Mouse (Mus musculus) left cerebral cortex, adult 6 months (tissue): Measurements from ENCODE around the gene Kcnh1. TPM values are rescaled to one million over a fixed set of nuclear protein-coding genes. Genes with fewer than 3 reads are reported as not detected.

Experiments used
- long read RNA-seq, 2 experiments: library from polyadenylated mRNA; unstranded; transcript quantifications; one replicate each; pipeline ENCODE4 v2.0.0; 2019 to 2020
- polyA plus RNA-seq: library from polyadenylated mRNA; unstranded; fragments of <200 nt; fragmentation: Nextera tagmentation; gene quantifications from 2 replicates; pipeline ENCODE4 v1.2.3, GENCODE M21; 2021

The Kcnh1 gene
- polyA plus RNA-seq: 10.2 and 13.0 TPM in 2 replicates
- long read RNA-seq, experiment 1, full-length matches to known transcripts: 33 of 89 reads
- long read RNA-seq, experiment 1, partial matches to known transcripts: 26 of 89 reads
- long read RNA-seq, experiment 1, other reads (novel, unspliced or antisense): 30 of 89 reads
- long read RNA-seq, experiment 2, full-length matches to known transcripts: 5 of 48 reads
- long read RNA-seq, experiment 2, partial matches to known transcripts: 9 of 48 reads
- long read RNA-seq, experiment 2, other reads (novel, unspliced or antisense): 34 of 48 reads

DNA sequence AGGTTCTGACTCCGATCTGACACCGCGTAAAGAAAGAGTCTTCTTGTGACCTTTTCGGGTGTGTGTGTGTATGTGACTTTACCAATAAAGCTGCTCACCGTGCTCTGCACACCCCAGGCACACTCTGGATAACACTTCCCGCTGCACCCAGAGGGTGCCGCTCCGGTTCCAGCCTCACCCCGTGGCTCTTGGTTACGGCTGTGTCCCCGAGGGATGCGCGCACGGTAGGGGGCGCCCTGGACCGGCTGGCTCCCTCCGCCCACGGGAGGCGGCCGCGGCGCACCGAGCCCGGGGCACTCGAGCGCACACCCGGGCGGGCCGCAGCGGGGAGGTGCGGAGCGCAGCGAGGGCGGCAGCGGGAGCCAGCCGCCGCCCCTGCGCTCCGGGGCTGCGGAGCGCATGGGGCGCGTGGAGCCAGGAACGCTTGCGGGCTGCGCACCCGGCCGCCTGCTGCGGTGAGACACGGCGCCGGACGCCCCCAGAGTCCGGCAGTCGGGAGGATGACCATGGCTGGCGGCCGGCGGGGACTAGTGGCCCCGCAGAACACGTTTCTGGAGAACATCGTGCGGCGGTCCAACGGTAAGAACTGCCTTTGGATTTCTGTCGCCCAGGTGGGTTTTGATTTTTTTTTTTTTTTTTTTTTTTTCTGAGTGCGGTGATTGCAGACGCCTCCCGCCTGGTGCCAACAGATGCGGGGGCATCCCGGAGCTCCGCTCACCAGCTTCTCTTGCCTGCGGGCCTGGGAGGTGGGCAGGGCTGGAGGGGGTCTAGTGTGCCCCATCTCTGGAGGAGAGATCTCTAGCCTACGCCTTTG lies at the start of gene Kcnh1:
Gene Kcnh1, plus strand, starts transcription at position 267 of the 814 bp plus-strand sequence.

Other genes with a start within 250 kb of the Kcnh1 start
- 0.23 and 0.36 TPM in 2 replicates for gene Rd3, start 213.4 kb upstream of the Kcnh1 start, polyA plus RNA-seq
- gene Traf5, start 98.2 kb upstream of the Kcnh1 start, polyA plus RNA-seq: 4.5 and 4.6 TPM in 2 replicates
- gene Rcor3, start 52.7 kb upstream of the Kcnh1 start, polyA plus RNA-seq: 10.8 and 11.4 TPM in 2 replicates